In genomic region chr6:98132931-98133330, GRCm38 (mm10) we compare ENCODE assay signal across 7 mouse cellular contexts.
A peak's percentile ranks its signal among the peaks of the same experiment; 100 is the strongest.
DNase-seq lines count a peak whose midpoint lies in the region; ATAC-seq and TF ChIP-seq lines count a peak whose summit lies in the region.

No protein-coding gene starts in this region.

- no peaks in the 10 kb centered on the region for H3K9me3 ChIP-seq in intestine, postnatal 0 days (ENCODE audit: control insufficient read depth)
- no peaks in the 10 kb centered on the region for H3K9me3 ChIP-seq in intestine, embryonic 15.5 days

- in situ Hi-C loops in Patski (cut with MboI; ENCODE audit: low pct_unique_long_range_greater_than_20kb): no loop called here

- WGBS in intestine, postnatal 0 days: 23% methylated on average over 2 of the region's 2 CpGs
- WGBS in intestine, embryonic 15.5 days: 27% methylated on average over 2 of the region's 2 CpGs

- no peak overlapping the region for H3K27ac ChIP-seq in intestine, postnatal 0 days (ENCODE audit: low read depth, low read length)
- no peak overlapping the region for H3K27ac ChIP-seq in intestine, embryonic 15.5 days

- no peaks in the 10 kb centered on the region for H3K27me3 ChIP-seq in intestine, postnatal 0 days (replicated peaks; ENCODE audit: control insufficient read depth, insufficient read depth, low read length)
- H3K27me3 ChIP-seq in intestine, embryonic 15.5 days (replicated peaks): no peaks in the 10 kb centered on the region
- peaks cover 47% of the 10 kb centered on the region for H3K27me3 ChIP-seq in Patski

- H3K36me3 ChIP-seq in intestine, postnatal 0 days (ENCODE audit: control insufficient read depth, insufficient read depth): no peaks in the 10 kb centered on the region
- no peaks in the 10 kb centered on the region for H3K36me3 ChIP-seq in intestine, embryonic 15.5 days

- no peak overlapping the region for H3K4me2 ChIP-seq in intestine, postnatal 0 days (replicated peaks; ENCODE audit: low read depth)
- H3K4me2 ChIP-seq in intestine, embryonic 15.5 days (replicated peaks): no peak overlapping the region

- no peak for ATAC-seq in intestine, postnatal 0 days
- no peak for ATAC-seq in intestine, embryonic 15.5 days
- no peak for ATAC-seq in Patski

- POLR2A ChIA-PET in Patski (lab: Charles Lee): no interaction called here

- no peaks in the 10 kb centered on the region for H3K4me1 ChIP-seq in intestine, postnatal 0 days (replicated peaks; ENCODE audit: control insufficient read depth, insufficient read depth, low read length)
- H3K4me1 ChIP-seq in intestine, embryonic 15.5 days (replicated peaks): no peaks in the 10 kb centered on the region

- peak; percentile 85 for TF ChIP-seq CTCF in intestine, postnatal 0 days (IDR thresholded peaks at IDR 0.05; ENCODE audit: low read depth)
- peak; percentile 72 for TF ChIP-seq CTCF in Patski (IDR thresholded peaks at IDR 0.05)

- no peak overlapping the region for H3K9ac ChIP-seq in intestine, postnatal 0 days (ENCODE audit: low read depth, low read length)
- no peak overlapping the region for H3K9ac ChIP-seq in intestine, embryonic 15.5 days

- CTCF ChIA-PET in Patski (lab: Charles Lee): interaction anchor here (2.9 kb wide), 1 partner anchor 11 kb away, joined by 11 read pairs; no protein-coding TSS in a partner anchor

- no peak overlapping the region for H3K4me3 ChIP-seq in intestine, postnatal 0 days (ENCODE audit: low read depth, low read length)
- H3K4me3 ChIP-seq in intestine, embryonic 15.5 days (replicated peaks): no peak overlapping the region

- DNase-seq in Patski (ENCODE audit: low read depth, low spot score) (no peak), liver (no peak)
- DNase-seq in embryo, embryonic 11 days: peak; percentile 60
- peak; percentile 71 for DNase-seq in left cerebral cortex, adult 11 months (ENCODE audit: low spot score)
- peak; percentile 37 to 45 for DNase-seq in right cerebral cortex, postnatal 36 days (ENCODE audit: low spot score in 2 of 2)

Comparison
In these comparisons a context has a peak if more than half of its experiments do, and no peak if none do; other contexts are left out.
1. DNase-seq: peak in embryo, embryonic 11 days (single experiment), left cerebral cortex, adult 11 months (single experiment) and right cerebral cortex, postnatal 36 days (2 of 2); none in Patski (single experiment) and liver (single experiment).